Mouse (Mus musculus) layer of hippocampus, adult 9-10 months (tissue): ENCODE measurements around the gene Triml1.

Source experiments
- DNase-seq: peaks from one replicate; pipeline ENCODE4 v3.0.0; 2022; ENCODE audit warnings: low spot score

Triml1 gene

DNA sequence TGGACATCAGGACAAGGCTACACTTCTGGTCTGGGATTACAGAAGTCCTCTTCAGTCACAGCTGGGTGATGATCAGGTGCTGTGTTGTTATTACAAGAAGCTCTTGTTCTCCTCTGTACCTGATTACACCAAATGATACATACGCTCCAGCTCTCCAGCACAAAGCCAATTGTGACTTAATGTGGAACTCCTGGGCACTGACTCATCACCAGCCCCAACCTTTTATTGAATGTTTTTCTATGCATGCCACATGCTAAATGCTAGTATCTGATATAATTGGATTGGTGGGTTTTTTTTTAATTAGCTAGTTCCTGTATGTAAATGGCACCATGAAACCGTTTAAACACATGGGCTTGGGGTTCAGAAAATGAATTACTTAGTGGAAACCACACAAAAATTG is at the start of gene Triml1:
Gene Triml1, minus strand, starts transcription at position 101 of the 400 bp plus-strand sequence.
- no peak for DNase-seq

- DNase-seq = no peak
These were observed 41.0 kb upstream of the Triml1 start for GRCm38 (mm10) chr8:43182281-43182680.

DNA sequence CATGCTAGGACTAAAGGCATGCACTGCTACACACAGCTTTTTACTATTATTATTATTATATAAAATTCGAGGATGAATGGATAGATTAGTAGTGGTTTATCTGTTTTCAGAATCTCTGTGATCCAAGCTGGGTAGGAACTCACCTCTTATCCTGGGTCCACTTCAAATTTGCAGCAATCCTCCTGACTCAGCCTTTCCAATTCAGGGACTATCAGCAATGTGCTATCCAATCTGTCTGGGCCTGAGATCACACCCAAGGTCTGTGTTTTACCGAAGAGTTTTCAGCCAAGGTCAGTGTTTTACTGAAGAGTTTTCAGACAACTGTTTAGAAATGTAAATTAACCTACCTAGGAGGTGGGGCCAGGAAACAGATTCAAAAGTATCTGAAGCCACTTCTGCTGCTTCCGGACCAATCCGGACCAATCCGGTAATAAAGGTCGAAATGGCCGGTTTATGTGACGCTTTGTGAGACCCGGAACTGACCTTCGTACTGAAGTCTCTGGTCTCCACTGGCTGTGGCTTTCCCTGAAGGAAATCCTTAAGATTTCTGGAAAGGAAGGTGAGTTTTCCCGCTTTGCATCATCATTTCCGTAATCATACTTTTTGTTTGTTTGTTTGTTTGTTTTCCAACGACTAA is 38.9 kb upstream of the Triml1 start, which contains the start of gene Triml2:
Gene Triml2, plus strand, starts transcription at position 488 of the 637 bp plus-strand sequence.
- DNase-seq = no peak

DNA sequence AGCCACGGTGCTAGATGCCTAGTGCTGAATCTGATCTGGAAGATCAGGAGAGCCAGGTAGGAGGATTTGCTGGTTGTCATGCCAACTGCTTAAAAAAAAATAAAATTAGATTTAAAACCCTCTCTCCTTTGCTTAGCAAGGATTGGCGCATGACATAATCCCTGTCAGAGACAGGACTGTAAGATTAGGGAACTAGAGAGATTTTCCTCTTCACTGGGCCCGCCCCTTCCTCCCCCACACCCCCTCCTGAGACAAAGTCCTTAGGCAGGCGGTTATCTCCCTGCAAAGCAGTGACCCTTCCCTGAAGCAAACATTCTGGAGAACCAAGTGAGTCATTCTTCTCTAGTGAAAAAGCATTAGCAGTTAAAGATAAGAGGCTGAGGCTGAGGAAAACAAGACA is 37.9 kb upstream of the Triml1 start:
- DNase-seq = no peak

DNA sequence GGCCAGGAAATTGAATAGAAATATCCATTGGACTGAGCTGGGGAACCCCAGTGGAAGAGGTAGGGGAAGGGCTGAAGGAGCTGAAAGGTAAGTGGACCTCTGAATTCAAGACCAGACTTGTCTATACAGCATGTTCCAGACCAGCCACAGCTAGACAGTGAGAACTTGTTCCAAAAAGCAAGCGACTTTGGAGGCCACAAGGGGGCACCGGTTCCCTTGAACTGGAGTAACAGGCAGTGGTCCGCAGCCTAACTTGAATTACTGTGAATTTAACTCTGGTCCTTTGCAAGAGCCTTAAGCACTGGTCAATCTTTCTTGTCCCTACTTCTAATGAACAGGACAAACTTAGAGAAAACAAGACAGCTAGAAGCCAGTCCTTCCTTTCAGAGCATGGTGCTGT is 37.0 kb upstream of the Triml1 start:
- DNase-seq = no peak

DNA sequence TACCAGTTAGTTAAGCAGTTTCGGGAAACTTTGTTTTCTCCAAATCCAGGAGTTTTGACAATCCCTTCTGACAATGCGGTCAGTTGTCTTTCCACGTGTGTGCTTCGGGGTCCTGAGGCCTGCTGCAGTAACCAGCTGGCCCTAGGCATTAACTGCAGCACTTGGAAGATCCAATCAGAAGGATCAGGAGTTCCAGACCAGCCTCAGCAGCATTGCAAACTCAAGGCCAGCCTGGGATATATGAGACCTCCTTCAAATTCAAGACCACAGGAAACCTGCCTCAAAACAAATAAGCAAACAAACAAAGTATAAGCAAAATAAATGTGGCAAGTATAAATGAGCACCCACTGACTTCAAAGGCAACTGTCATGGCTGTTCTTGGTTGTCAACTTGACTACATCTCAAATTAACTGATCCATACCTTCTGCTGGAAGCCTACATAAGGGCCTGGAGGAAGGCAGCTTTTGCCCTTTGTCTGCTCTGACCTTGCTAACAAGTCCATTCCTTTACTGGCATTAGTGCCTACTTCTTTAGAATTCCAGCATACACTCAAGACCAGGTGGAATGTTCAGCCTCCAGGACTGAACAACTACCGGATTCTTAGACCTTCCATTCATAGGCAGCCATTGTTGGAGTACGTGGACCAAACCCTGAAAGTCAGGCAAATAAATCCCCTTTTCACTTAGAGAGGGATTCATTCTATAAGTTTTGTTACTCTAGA is 35.6 kb upstream of the Triml1 start:
- DNase-seq = no peak

- no peak for DNase-seq
These were observed 28.0 kb upstream of the Triml1 start for GRCm38 (mm10) chr8:43169249-43169755.

GRCm38 (mm10) chr8:43168083-43168482 is 26.8 kb upstream of the Triml1 start:
- DNase-seq = no peak

DNA sequence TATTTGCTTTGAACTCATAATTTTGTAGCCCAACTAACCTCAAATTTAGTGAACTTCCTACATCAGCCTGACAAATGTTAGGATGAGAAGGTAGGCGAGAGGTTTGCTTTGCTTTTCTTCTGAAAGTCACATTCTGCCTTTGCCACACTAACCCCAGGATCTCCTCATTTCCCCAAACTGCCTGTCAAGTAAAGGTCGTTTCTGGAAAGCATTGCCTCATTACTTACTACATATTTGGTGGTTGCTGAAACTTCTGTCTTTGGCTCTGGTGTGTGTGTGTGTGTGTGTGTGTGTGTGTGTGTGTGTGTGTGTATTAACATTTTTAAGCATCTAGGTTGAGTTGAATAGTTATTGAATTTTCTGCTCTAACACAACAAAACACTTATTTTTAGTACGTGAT is 23.2 kb upstream of the Triml1 start:
- no peak for DNase-seq

- DNase-seq = no peak
These were observed 22.0 kb upstream of the Triml1 start for GRCm38 (mm10) chr8:43163255-43163654.

DNA sequence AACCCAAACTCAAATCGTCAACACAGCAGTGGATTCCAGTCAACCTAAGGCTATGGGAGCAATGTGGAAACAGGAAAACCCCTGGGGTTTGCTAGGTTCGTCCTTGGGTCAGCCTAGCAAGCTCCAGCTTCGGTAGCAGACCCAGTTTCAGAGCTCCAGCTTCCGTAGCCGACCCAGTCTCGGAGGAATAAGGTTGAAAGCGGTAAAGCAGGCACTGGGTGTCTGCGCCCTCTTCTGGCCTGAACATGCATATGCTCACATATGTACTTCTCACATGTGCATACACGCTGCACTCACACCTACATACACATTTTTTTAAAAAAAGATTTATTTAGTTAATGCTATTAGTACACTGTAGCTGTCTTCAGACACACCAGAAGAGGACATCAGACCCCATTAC is 8.0 kb upstream of the Triml1 start:
- DNase-seq = no peak

DNA sequence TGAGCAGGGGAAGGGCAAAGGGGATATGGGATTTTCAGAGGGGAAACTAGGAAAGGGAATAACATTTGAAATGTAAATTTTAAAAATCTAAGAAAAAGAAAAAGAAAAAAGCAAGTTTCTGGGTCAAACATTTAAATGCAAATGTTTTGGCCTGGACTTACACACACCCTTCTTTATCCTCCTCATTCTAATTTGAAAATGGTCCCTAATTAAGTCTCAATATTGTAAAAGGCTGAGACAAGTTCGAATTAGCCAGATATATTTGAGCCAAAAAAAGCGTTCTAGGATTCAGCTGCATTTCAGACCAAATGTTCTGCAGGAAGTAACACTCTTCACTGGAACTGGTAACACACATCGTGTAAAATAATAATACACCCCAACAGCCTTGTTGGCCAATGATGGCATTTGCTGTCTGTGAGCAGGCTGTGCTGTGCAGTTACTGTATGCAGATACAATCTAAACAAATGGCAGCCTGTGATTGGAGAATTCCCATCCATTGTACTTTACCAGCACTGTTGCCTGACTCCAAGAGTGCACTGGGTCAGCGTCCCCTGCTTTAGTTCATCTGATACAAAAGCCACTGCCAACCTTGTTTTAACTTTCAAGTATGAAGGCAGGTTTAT is 30.0 kb downstream of the Triml1 start:
- no peak for DNase-seq
